Mouse (Mus musculus): ENCODE measurements around the gene Dirc2.

GRCm38 (mm10) chr16:35681327-35682108 lies 87.6 kb downstream of the Dirc2 start:
- TF ChIP-seq CTCF (IDR thresholded peaks at IDR 0.05; ENCODE audit: insufficient read depth, low read length) (no peak), POLR2A (IDR thresholded peaks at IDR 0.05; ENCODE audit: borderline replicate concordance, extremely low read depth, low read depth, low read length) (no peak)

Data from lung, adult 2 months (tissue).